ENCODE assay signal across 16 mouse cellular contexts in genomic region chr1:105815310-105815709, GRCm38 (mm10). TPM values are rescaled to one million over a fixed set of nuclear protein-coding genes. Genes with fewer than 3 reads are reported as not detected.
"Had no signal": no experiment of that assay in that cellular context is flagged by ENCODE, and none has a peak within 500 bp of the region (broad histone marks: within the 10 kb centered on the region; RNA-seq: fewer than 3 reads in every experiment).

No protein-coding gene starts in this region.

- H3K27ac ChIP-seq: left cerebral cortex, adult 2 months; liver, embryonic 13.5 days; neural tube, embryonic 13.5 days; stomach, embryonic 15.5 days had no signal

- H3K36me3 ChIP-seq: liver, embryonic 13.5 days; neural tube, embryonic 13.5 days; stomach, embryonic 15.5 days had no signal

- DNase-seq: kidney, adult 18-20 months; kidney, adult 9 months; kidney, postnatal 25 days; layer of hippocampus, postnatal 36 days; liver, embryonic 13.5 days; lung, adult 2 months; lung, postnatal 14 days; lung, postnatal 4 days; right cerebral cortex, postnatal 25 days; spleen, adult 18-20 months; thymus, postnatal 25 days had no signal

- H3K9me3 ChIP-seq: liver, embryonic 13.5 days; neural tube, embryonic 13.5 days; stomach, embryonic 15.5 days had no signal

- H3K27me3 ChIP-seq: liver, embryonic 13.5 days; neural tube, embryonic 13.5 days; stomach, embryonic 15.5 days had no signal

- H3K4me1 ChIP-seq: neural tube, embryonic 13.5 days had no signal

- H3K9ac ChIP-seq: liver, embryonic 13.5 days; neural tube, embryonic 13.5 days; stomach, embryonic 15.5 days had no signal

- H3K4me2 ChIP-seq: liver, embryonic 13.5 days; neural tube, embryonic 13.5 days; stomach, embryonic 15.5 days had no signal

- H3K4me3 ChIP-seq: left cerebral cortex, adult 2 months; liver, embryonic 13.5 days; myocyte; neural tube, embryonic 13.5 days; stomach, embryonic 15.5 days had no signal

RNA-seq across cellular contexts. Expression of gene Tnfrsf11a, which starts 34.8 kb away (rescaled TPM):
- total RNA-seq: megakaryocyte-erythroid progenitor cell, adult 5-6 weeks had no signal
